Mouse (Mus musculus): ENCODE data around the gene Stk16.

GRCm38 (mm10) chr1:75181377-75181870 lies 29.2 kb upstream of the Stk16 start:
- TF ChIP-seq POLR2A (IDR thresholded peaks at IDR 0.05; ENCODE audit: borderline replicate concordance, insufficient read depth, low read length) (no peak), CTCF (IDR thresholded peaks at IDR 0.05; ENCODE audit: borderline replicate concordance, insufficient read depth, low read depth, low read length) (no peak)

All from cerebellum, adult 2 months (tissue).